Mouse (Mus musculus): Measurements from ENCODE around the gene Ankrd36.

DNA sequence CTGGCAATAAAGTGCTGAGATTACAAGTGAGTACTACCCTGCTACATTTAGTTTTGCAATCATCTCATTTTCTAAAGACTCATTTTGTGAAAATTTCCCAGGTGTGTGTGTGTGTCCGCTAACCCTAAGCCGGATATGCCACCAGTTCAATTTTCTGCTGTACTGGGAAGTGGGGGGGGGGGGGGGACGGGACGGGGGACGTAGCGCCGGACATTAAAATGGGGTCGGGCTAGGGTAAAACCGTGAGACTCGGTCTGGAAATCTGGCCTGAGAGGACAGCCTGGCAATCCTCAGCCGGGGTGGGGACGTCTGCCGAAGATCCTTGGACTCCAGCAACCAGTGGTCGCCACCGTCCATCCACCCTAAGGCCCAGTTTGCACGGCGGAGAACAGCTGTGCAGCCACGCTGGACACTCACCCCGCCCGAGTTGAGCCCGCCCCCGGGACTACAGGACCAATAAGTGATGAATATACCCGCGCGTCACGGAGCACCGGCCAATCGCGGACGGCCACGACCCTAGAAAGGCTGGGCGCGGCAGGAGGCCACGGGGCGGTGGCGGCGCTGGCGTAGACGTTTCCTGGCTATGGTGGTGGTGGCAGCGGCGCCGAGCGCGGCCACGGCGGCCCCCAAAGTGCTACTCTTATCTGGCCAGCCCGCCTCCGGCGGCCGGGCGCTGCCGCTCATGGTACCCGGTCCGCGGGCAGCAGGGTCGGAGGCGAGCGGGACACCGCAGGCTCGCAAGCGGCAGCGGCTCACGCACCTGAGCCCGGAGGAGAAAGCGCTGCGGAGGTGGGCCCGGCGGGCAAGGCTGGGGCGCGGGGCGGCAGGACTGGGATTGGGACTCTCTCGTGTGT is 48.8 kb upstream of the Ankrd36 start, which contains the start of gene Xbp1:
- TF ChIP-seq CTCF (IDR thresholded peaks at IDR 0.05; ENCODE audit: low read depth) (no peak), EP300 (IDR thresholded peaks at IDR 0.05; ENCODE audit: low read depth) (no peak)
